Mouse (Mus musculus) embryonic fibroblast, embryonic 13.5 days (primary cell): ENCODE measurements around the gene Sgo2a.

Experiments
- CTCF ChIP-seq: IDR thresholded peaks from 2 replicates; pipeline ENCODE4 v1.5.1; 2011; ENCODE audit warnings: mild to moderate bottlenecking, control low read depth, low read length, moderate library complexity, borderline replicate concordance; ENCODE audit not compliant: insufficient read depth
- POLR2A ChIP-seq: IDR thresholded peaks from 2 replicates; pipeline ENCODE4 v1.6.1; 2011; ENCODE audit warnings: low read depth, mild to moderate bottlenecking, control low read depth, low read length, moderate library complexity

GRCm38 (mm10) chr1:58071509-58071908 lies 75.7 kb downstream of the Sgo2a start:
- no peak for TF ChIP-seq CTCF
- no peak for TF ChIP-seq POLR2A
